In the genomic region with DNA sequence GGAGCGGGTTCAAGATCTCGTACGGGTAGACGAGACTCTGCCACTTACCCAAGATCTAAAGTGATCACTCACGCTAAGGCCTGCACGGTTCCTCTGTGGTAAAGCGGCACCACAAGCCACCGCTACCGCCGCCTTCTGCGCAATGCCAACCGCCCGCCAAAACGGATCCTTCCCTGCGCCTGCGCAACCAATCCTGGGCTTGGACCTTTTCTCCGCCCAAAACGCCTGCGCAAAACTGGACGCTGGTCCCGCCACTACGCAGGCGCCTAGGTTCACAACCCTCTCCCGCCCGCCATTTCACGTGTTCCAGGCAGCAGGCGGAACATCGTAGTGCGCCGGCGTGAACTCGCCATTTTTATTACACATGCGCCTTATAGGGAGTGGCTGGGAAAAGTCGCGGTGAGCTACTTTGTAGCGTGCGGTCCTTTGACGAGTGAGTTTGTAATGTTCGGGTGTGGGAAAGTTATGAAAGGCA, we compare ENCODE assay signal across 8 mouse cellular contexts. TPM values are rescaled to one million over a fixed set of nuclear protein-coding genes. Genes with fewer than 3 reads are reported as not detected.
A peak's percentile ranks its signal among the peaks of the same experiment; 100 is the strongest.
DNase-seq lines count a peak whose midpoint lies in the region; ATAC-seq and TF ChIP-seq lines count a peak whose summit lies in the region.

Gene Cbx5 (minus strand): TSS at position 132 of the 475 bp plus-strand sequence.

- TF ChIP-seq POLR2A in cortical plate, adult 2 months (IDR thresholded peaks at IDR 0.05; ENCODE audit: extremely low read depth, insufficient read depth, low read length) = peak; percentile 51; the same call in 1 of the 2 replicates

- H3K4me1 ChIP-seq in cortical plate, adult 2 months (ENCODE audit: control insufficient read depth, insufficient read depth, low read length) = no peaks in the 10 kb centered on the region
- peaks cover 39% of the 10 kb centered on the region for H3K4me1 ChIP-seq in megakaryocyte, embryonic 14.5 days

- H3K36me3 ChIP-seq in megakaryocyte, embryonic 14.5 days (replicated peaks; ENCODE audit: low read length) = peaks cover 46% of the 10 kb centered on the region

- DNase-seq in gastrocnemius, adult 8-10 months (ENCODE audit: low spot score in 2 of 2) = peak; percentile 95 to 98
- DNase-seq in hindlimb bud, embryonic 11.5 days (ENCODE audit: extremely low spot score, low read depth, low spot score) = peak; percentile 92
- DNase-seq in left cerebral cortex, adult 8-10 months (ENCODE audit: low spot score in 2 of 2) = peak; percentile 97 to 98
- peak; percentile 99 for DNase-seq in right cerebral cortex, postnatal 10 days (ENCODE audit: low spot score in 2 of 2)
- peak; percentile 92 for DNase-seq in urinary bladder, postnatal 25 days (ENCODE audit: low spot score)

- ATAC-seq in activated CD4-positive, CD25-positive, alpha-beta regulatory T cell, adult 4 months = peak; percentile 47

- no peaks in the 10 kb centered on the region for H3K9me3 ChIP-seq in megakaryocyte, embryonic 14.5 days

- H3K4me3 ChIP-seq in cortical plate, adult 2 months (ENCODE audit: insufficient read depth, low read length) = peak within 1 kb of the TSS; percentile 79
- peak within 1 kb of the TSS; percentile 98 for H3K4me3 ChIP-seq in megakaryocyte, embryonic 14.5 days (replicated peaks)

- H3K27me3 ChIP-seq in megakaryocyte, embryonic 14.5 days (replicated peaks) = no peaks in the 10 kb centered on the region

- H3K27ac ChIP-seq in cortical plate, adult 2 months (ENCODE audit: insufficient read depth, low read length) = peak within 1 kb of the TSS; percentile 51

- no peak for TF ChIP-seq CTCF in cortical plate, adult 2 months (IDR thresholded peaks at IDR 0.05; ENCODE audit: extremely low read depth, insufficient read depth, low read length)

RNA-seq across cellular contexts. Expression of gene Cbx5, which starts in this region (rescaled TPM):
- 10 to 100 TPM; 30.9 to 34.2 TPM for polyA plus RNA-seq in activated CD4-positive, CD25-positive, alpha-beta regulatory T cell, adult 4 months (2017; shearing (Covaris generic))
- 72.1 and 74.4 TPM in 2 replicates for polyA plus RNA-seq in cortical plate, adult 2 months (2012; rRNA removed)
- 10 to 100 TPM; 25.0 to 34.2 (median 28.9) TPM for total RNA-seq in gastrocnemius, adult 8-10 months (2022)
- 100 to 1,000 TPM; 174 to 198 (median 181) TPM for total RNA-seq in left cerebral cortex, adult 8-10 months (2022)
- 0.77 and 1.5 TPM in 2 replicates for polyA plus RNA-seq in megakaryocyte, embryonic 14.5 days (2012; ENCODE audit: insufficient read depth, low replicate concordance)

Comparison
In these comparisons a context has a peak if more than half of its experiments do, and no peak if none do; other contexts are left out.
1. Peak in every context shown above with its lines: DNase-seq, ATAC-seq, H3K4me3 ChIP-seq and H3K27ac ChIP-seq.
2. RNA of gene Cbx5 (total RNA-seq): 174 to 198 TPM in left cerebral cortex, adult 8-10 months; 25.0 to 34.2 TPM in gastrocnemius, adult 8-10 months; every median in the first group is over 4 times any median in the second.
3. RNA of gene Cbx5 (polyA plus RNA-seq): 72.1 to 74.4 TPM in cortical plate, adult 2 months and 30.9 to 34.2 TPM in activated CD4-positive, CD25-positive, alpha-beta regulatory T cell, adult 4 months; 0.77 to 1.5 TPM in megakaryocyte, embryonic 14.5 days; every median in the first group is over 10 times any median in the second.